14 mouse cellular contexts compared by ENCODE assay signal in the genomic region with DNA sequence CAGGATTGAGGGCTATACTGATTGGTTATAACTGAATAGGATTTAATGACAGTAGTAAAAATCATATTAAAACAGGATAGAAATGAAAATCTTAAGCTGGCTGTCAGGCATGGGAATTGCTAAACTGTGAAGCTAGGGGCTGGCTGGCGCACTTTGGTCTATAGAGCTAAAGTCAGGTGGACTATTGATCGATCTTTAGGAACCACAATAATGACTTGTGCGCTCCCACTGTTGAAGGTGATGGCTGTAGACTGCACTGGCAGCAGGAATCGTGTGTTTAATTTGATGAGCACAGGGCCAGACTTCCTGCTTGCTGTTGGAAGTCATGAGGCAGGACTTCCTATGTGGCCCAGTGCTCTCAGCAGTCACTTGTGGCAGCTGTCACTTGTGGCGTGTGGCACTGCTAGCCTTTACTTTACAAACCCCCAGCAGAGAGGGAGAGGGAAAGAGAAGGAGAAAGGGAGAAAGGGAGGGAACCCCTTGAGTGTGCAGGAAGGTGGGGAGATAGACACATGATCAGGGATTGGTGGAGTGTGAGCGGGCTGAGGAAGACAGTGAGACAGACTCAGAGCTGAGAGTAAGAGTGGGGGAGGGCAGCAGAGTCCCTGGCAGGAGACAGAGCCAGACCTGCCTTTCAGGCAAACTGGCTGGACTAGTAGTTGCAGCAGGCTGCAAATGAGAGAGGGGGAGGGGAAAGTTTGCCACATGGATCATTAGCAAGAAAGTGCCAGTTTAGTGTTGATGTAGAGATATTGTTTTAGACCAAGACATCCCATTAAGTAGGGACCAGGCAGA. TPM values are rescaled to one million over a fixed set of nuclear protein-coding genes. Genes with fewer than 3 reads are reported as not detected.
DNase-seq lines count a peak whose midpoint lies in the region; ATAC-seq lines count a peak whose summit lies in the region.
"Had no signal": no experiment of that assay in that cellular context is flagged by ENCODE, and none has a peak within 500 bp of the region (broad histone marks: within the 10 kb centered on the region; RNA-seq: fewer than 3 reads in every experiment).

No protein-coding gene starts in this region.

- ATAC-seq in forebrain, embryonic 15.5 days (replicated peaks), result no peak
- ATAC-seq in lung, embryonic 16.5 days (ENCODE audit: low read depth), result peak; percentile 49
- ATAC-seq in intestine, embryonic 16.5 days, result peak; percentile 38
- ATAC-seq in stomach, embryonic 16.5 days (ENCODE audit: insufficient read depth, low FRiP score), result peak; percentile 56; the same call in 1 of the 2 replicates

- H3K4me1 ChIP-seq in forebrain, embryonic 10.5 days, result peaks cover 29% of the 10 kb centered on the region
- H3K4me1 ChIP-seq in forebrain, embryonic 15.5 days, result 0 out of 2 replicates have a peak, but pooled peaks cover 3% of the 10 kb centered on the region
- H3K4me1 ChIP-seq in lung, embryonic 16.5 days (replicated peaks; ENCODE audit: control insufficient read depth, insufficient read depth, low read length), result 0 out of 2 replicates have a peak, but pooled peaks cover 8% of the 10 kb centered on the region
- H3K4me1 ChIP-seq in intestine, embryonic 16.5 days (ENCODE audit: control insufficient read depth, insufficient read depth, low read length), result no peaks in the 10 kb centered on the region; the same call in 1 of the 2 replicates
- H3K4me1 ChIP-seq in stomach, embryonic 16.5 days (ENCODE audit: control insufficient read depth, insufficient read depth, low read length), result no peaks in the 10 kb centered on the region; the same call in 1 of the 2 replicates

- WGBS in forebrain, embryonic 10.5 days, result 58% methylated on average over 6 of the region's 6 CpGs
- 59% methylated on average over 6 of the region's 6 CpGs for WGBS in forebrain, embryonic 15.5 days
- WGBS in lung, embryonic 16.5 days, result 53% methylated on average over 6 of the region's 6 CpGs
- 47% methylated on average over 6 of the region's 6 CpGs for WGBS in intestine, embryonic 16.5 days
- 50% methylated on average over 6 of the region's 6 CpGs for WGBS in stomach, embryonic 16.5 days

- no peak overlapping the region for H3K9ac ChIP-seq in forebrain, embryonic 15.5 days (replicated peaks)
- no peak overlapping the region for H3K9ac ChIP-seq in lung, embryonic 16.5 days (ENCODE audit: low read length)
- 0 out of 2 replicates have a peak overlapping the region, but pooled peaks have one; percentile 24 for H3K9ac ChIP-seq in intestine, embryonic 16.5 days (ENCODE audit: low read depth, low read length)
- H3K9ac ChIP-seq in stomach, embryonic 16.5 days (ENCODE audit: low read length), result no peak overlapping the region

- no peaks in the 10 kb centered on the region for H3K9me3 ChIP-seq in forebrain, embryonic 10.5 days
- no peaks in the 10 kb centered on the region for H3K9me3 ChIP-seq in forebrain, embryonic 15.5 days
- no peaks in the 10 kb centered on the region for H3K9me3 ChIP-seq in lung, embryonic 16.5 days (ENCODE audit: control insufficient read depth, low read length)
- H3K9me3 ChIP-seq in intestine, embryonic 16.5 days (ENCODE audit: control insufficient read depth, low read length), result no peaks in the 10 kb centered on the region
- no peaks in the 10 kb centered on the region for H3K9me3 ChIP-seq in stomach, embryonic 16.5 days (replicated peaks; ENCODE audit: control insufficient read depth, low read length)

- H3K4me2 ChIP-seq in forebrain, embryonic 15.5 days (replicated peaks), result no peak overlapping the region
- no peak overlapping the region for H3K4me2 ChIP-seq in lung, embryonic 16.5 days (ENCODE audit: low read depth, low read length)
- no peak overlapping the region for H3K4me2 ChIP-seq in intestine, embryonic 16.5 days (ENCODE audit: low read depth, low read length)
- no peak overlapping the region for H3K4me2 ChIP-seq in stomach, embryonic 16.5 days (ENCODE audit: low read depth, low read length)

- peak overlapping the region; percentile 12; the same call in 1 of the 2 replicates for H3K27ac ChIP-seq in forebrain, embryonic 10.5 days
- H3K27ac ChIP-seq in forebrain, embryonic 15.5 days (replicated peaks), result no peak overlapping the region
- no peak overlapping the region for H3K27ac ChIP-seq in lung, embryonic 16.5 days (ENCODE audit: low read length)
- no peak overlapping the region for H3K27ac ChIP-seq in intestine, embryonic 16.5 days (ENCODE audit: low read length)
- H3K27ac ChIP-seq in stomach, embryonic 16.5 days (ENCODE audit: low read length), result no peak overlapping the region

- no peaks in the 10 kb centered on the region for H3K36me3 ChIP-seq in forebrain, embryonic 10.5 days (replicated peaks)
- no peaks in the 10 kb centered on the region for H3K36me3 ChIP-seq in forebrain, embryonic 15.5 days
- no peaks in the 10 kb centered on the region for H3K36me3 ChIP-seq in lung, embryonic 16.5 days (ENCODE audit: control insufficient read depth, insufficient read depth, low read length)
- H3K36me3 ChIP-seq in intestine, embryonic 16.5 days (ENCODE audit: control insufficient read depth, insufficient read depth, low read length), result no peaks in the 10 kb centered on the region
- no peaks in the 10 kb centered on the region for H3K36me3 ChIP-seq in stomach, embryonic 16.5 days (ENCODE audit: control insufficient read depth, insufficient read depth, low read length)

- no peak for DNase-seq in forebrain, embryonic 10.5 days (ENCODE audit: extremely low spot score, low spot score)
- no peak for DNase-seq in lung, postnatal 10 days
- DNase-seq in frontal cortex, adult 2 months (ENCODE audit: extremely low spot score in 1 of 2, low spot score in 1 of 2), result no peak
- DNase-seq in MN1 (ENCODE audit: low spot score), result no peak
- DNase-seq: adrenal gland, adult 2 months; cerebellum, postnatal 36 days; gastrocnemius, postnatal 25 days; kidney, postnatal 14 days; thymus, adult 2 months had no signal

- no peak overlapping the region for H3K4me3 ChIP-seq in forebrain, embryonic 10.5 days
- H3K4me3 ChIP-seq in forebrain, embryonic 15.5 days, result no peak overlapping the region
- H3K4me3 ChIP-seq in lung, embryonic 16.5 days (ENCODE audit: low read length), result no peak overlapping the region
- no peak overlapping the region for H3K4me3 ChIP-seq in intestine, embryonic 16.5 days (ENCODE audit: low read length)
- no peak overlapping the region for H3K4me3 ChIP-seq in stomach, embryonic 16.5 days (replicated peaks; ENCODE audit: low read length)

- H3K27me3 ChIP-seq in forebrain, embryonic 10.5 days (ENCODE audit: poor library complexity, severe bottlenecking), result no peaks in the 10 kb centered on the region
- no peaks in the 10 kb centered on the region for H3K27me3 ChIP-seq in forebrain, embryonic 15.5 days
- no peaks in the 10 kb centered on the region for H3K27me3 ChIP-seq in lung, embryonic 16.5 days (ENCODE audit: control insufficient read depth, insufficient read depth, low read depth, low read length)
- no peaks in the 10 kb centered on the region for H3K27me3 ChIP-seq in intestine, embryonic 16.5 days (replicated peaks; ENCODE audit: control insufficient read depth, insufficient read depth, low read length)
- no peaks in the 10 kb centered on the region for H3K27me3 ChIP-seq in stomach, embryonic 16.5 days (ENCODE audit: control insufficient read depth, insufficient read depth, low read length)

RNA-seq across cellular contexts. Expression of gene Il21, which starts 31.1 kb away (rescaled TPM):
- polyA plus RNA-seq in forebrain, embryonic 10.5 days (2016; fragmentation: Nextera tagmentation; extraction: Ambion mirVana), result not detected in 2 replicates
- not detected in 2 replicates for polyA plus RNA-seq in forebrain, embryonic 15.5 days (2015; fragmentation: Nextera tagmentation; extraction: Ambion mirVana)
- not detected in 2 replicates for polyA plus RNA-seq in lung, embryonic 16.5 days (2015; fragmentation: Nextera tagmentation; extraction: Ambion mirVana)
- polyA plus RNA-seq in intestine, embryonic 16.5 days (2015; fragmentation: Nextera tagmentation; extraction: Ambion mirVana), result not detected in 2 replicates
- not detected in 2 replicates for polyA plus RNA-seq in stomach, embryonic 16.5 days (2015; fragmentation: Nextera tagmentation; extraction: Ambion mirVana)
- 0.02 TPM in 1 of 2 replicates, not detected in the other for polyA plus RNA-seq in frontal cortex, adult 2 months (2012; rRNA removed)
- polyA plus RNA-seq: adrenal gland, adult 2 months; C2C12 had no signal
